Mouse (Mus musculus): ENCODE data around the gene 2410004B18Rik.
"Not testable (repeated sequence)": the region's sequence is repeated elsewhere in the genome, so short reads cannot be mapped to it uniquely, and the experiment has no call there.

The 2410004B18Rik gene

DNA sequence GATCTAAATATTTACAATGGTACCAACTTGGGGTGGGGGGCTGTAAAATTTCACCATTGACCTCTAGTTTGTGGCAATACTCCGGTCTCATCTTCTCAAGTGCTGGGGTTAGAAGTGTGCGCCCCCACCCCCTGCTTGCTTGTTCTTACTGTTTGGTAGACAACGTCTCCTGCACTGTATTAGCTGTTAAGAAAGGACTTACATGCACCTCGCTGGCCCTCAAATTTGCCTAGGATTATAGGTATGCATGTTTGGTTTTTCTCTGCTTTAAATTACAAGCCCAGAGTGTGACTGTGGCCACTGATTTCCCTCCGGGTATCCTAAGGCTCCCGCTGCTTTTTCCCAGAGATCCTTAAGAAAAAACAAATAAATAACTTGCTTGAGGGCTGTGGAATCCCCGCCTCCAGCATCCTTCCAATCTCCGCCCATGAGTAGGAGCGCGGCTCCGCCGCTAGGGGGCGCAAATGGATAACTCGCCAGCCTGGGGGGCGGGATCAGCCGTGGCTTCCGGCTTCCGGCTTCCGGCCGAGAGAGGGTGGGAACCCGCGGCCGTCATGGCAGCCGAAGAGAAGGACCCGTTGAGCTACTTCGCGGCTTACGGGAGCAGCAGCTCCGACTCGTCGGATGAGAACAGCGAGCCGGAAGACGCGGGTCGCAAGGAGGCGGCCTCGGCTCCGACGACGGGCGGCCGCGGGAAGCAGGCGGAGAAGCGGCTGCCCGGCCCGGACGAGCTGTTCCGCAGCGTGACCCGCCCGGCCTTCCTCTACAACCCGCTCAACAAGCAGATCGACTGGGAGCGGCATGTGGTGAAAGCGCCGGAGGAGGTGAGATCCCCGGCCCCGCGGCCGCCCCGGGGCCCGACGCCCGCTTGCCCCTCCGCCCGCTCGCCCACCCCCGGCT is at the start of gene 2410004B18Rik:
Gene 2410004B18Rik, plus strand, starts transcription at position 510 of the 900 bp plus-strand sequence.
- peak; percentile 85 to 88 for DNase-seq (ENCODE audit: low spot score in 2 of 2)

DNA sequence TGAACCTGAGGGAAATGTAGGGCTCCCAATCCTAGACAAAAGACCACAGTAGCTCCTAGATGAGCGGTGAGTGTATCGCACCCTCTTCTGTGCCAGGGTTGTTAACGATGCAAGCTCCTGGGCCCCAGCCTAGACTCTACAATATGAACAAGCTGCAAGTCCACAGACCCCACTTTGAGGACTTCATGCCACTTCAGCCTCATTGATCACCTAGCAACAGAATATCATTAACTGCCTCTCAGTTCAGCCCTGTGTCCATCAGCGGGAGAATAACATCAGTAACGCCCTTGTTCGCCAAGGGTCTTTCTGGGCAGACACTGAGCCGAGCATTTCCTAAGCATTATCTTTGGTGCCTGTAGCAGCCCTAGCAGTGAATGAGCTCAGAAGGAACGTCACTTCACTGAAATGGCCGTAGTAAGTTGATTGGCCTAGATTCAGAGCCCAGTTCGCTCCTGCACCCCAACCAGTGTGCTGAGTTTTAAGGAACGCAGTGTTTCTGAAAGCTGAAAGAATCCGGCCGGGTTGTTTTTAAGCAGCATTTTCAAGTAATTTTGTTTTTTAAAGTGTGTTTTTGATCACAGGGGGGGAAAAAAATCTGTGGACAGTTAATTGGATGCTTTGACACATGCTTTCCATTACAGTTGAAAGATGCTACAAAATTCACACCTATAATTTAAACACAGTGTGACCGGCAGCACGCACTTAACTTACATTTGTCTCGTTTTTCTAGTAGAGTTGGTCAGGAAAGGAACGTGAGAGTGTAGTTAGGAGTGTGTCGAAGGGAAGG is 47.3 kb upstream of the 2410004B18Rik start:
- no peak for DNase-seq (ENCODE audit: low spot score in 2 of 2)

DNA sequence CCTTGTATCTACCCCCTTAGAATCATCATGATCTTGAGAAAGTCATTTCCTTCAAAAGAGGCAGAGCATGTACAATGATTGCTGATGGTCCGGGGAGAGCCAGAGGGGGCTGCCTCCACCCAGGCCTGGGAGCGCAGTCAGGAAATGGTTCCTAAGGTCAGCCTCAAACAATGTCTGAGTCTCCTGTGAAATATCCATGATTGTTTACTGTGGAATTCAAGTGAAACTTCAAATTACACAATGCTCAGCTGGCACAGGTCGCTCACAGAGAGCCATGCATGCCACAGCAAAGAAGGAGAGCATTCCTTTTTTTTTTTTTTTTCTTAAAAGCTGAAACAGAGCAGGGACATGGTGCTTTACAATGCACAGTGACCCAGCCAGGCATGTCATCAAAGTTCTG is 45.4 kb upstream of the 2410004B18Rik start:
- DNase-seq (ENCODE audit: low spot score in 2 of 2) = no peak

DNA sequence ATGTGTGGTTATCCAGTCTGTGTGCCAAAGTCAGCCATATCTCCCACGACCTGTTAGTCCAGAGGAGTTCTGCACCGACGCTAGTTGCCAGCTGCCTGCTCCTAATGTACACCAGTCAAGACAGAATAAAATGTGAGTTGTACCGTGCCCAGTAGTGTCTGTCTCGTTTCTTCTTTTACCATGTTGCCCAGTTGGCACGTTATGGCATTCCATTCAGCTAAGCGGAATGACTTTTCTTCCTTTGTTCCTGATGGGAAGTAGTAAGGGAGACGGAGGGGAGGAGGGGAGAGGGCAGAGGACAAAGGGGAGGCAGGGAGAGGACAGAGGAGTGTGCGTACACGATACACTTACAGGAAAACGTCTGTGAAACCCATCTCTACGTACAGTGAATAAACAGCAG is 43.7 kb upstream of the 2410004B18Rik start:
- no peak for DNase-seq (ENCODE audit: low spot score in 2 of 2)

DNA sequence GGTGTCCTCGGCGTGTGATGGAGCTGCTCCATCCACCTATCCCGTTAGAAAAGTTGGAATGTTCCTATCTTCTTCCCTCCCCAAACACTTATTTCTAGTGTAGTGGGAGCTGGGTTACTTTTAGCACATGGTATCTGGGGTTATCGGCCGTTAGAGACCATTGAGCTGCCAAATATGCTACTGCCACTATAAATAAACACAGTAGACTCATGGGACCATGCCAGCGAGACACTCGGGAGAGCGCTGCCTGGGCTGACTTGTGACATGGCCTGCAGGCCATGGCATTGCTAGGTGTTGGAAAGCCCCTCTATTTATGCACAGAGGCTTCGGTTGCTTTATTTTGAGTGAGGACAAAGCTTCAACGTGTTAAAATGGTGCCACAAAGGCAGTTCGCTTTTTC is 40.1 kb upstream of the 2410004B18Rik start:
- DNase-seq (ENCODE audit: low spot score in 2 of 2) = peak; percentile 75 to 81

DNA sequence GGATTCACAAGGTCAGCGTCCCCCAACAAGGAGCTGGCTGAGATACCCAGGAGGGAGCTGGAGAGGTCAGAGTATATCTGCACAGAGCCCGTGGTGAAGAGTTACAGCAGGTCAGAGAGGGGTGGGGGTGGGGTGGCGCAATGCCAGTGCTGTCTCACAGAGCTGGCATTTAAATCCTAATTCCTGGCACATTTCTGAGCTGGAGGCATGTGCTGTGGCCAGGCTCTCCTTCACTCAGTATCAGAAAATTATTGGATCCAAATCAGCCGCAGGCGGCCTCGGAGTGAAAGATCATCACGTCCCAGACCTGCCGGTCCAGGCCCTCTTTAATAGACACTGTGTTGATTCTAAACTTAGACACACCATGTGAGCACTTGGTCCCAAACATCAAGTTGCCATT is 38.0 kb upstream of the 2410004B18Rik start:
- peak; percentile 76 to 77 for DNase-seq (ENCODE audit: low spot score in 2 of 2)

DNA sequence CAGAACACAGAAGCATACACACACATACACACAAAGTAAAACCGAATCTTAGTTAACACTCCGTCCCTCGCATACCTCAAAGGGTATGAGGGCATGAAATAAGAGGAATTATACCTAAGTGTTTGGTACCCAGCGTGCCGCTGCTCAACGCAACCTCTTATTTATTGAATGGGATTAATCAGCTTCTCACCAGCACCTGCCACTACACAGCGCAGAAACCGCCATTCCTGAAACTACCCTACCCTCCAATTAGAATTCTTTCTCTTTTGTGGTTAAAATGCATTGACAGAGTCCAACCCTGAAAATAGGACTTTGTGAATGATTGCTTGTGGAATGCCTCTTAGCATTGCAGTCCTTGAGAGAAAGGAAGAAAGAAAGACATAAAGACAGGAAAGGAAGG is 34.3 kb upstream of the 2410004B18Rik start:
- DNase-seq (ENCODE audit: low spot score in 2 of 2) = no peak

DNA sequence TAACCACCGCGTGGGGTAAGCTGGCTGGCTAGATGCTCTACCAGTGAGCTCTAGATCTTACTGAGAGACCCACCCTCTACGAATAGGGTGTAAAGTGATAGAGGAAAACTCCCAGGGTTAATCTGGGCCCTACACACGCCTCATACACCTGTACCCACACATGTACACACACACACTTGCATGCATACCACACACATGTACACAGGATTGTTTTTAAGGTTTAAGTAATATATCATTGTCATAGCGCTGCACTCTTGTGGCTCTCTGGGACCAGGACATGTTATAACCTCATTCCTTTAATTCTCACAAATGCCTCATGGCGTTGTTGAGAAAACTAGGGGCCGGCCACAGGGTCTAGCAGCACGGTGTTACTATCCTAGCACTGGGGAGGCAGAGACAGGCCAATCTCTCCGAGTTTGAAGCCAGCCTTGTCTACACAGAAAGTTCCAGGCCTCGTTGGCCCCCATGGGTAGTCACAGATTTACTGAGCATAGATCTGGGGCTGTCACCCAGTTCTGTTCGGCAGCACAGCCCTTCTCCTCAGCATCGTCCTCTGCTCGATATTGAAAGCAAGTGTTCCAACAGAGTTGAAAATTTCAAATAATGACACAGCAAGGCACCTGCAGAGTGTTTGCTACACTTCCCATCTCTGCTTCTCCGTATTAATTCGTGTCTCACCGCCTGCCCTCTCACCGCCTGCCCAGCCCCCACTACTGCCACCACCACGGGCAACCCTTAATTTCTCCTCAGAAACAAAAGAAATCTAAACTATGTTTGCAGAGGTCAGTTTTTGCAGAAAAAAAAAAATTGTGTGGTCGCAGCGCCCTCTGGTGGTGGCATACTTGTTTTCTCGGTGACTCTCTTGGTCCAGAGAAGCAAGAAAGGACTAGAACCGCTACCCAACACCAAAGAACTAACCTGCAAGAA is 32.7 kb upstream of the 2410004B18Rik start:
- peak in 1 of 2 experiments; percentile 51 for DNase-seq (ENCODE audit: low spot score in 2 of 2)

DNA sequence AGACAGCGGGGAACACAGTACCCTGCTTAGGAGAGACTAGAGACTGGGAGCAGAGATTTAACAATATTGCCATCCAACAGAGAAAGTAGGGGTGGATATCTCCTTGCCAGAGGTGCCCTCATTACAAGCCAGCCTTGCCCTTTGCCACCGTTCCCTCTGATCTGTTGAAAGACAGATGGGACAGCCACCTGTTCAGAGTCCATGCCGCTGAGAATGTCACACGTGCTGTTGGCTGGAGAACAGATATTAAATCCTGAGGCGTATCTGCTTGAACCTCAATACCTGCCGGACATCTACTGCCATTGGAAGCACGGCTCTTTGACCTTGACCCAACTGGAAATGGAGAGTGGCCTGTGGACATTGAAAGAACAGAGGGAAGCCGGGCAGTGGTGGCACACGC is 31.2 kb upstream of the 2410004B18Rik start:
- DNase-seq (ENCODE audit: low spot score in 2 of 2) = no peak

DNA sequence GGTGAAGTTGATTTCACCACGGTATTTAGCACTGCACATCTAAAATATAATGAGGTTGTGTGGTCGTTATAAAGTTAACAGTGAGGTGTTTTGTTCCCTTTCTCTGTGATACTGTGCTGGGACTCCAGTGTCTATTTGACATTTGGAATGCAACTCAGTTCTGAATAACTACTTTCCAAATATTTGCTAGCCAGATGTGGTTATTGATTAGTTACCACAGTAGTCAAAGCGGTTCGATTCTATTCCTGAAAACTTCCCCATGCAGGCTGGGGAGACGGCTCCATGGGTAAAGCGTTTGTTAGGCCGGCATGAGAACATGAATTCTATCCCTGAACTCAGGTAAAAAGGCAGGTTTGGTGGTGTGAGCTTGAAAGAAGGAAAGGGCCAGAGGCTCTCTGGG is 25.3 kb upstream of the 2410004B18Rik start:
- DNase-seq (ENCODE audit: low spot score in 2 of 2) = no peak

DNA sequence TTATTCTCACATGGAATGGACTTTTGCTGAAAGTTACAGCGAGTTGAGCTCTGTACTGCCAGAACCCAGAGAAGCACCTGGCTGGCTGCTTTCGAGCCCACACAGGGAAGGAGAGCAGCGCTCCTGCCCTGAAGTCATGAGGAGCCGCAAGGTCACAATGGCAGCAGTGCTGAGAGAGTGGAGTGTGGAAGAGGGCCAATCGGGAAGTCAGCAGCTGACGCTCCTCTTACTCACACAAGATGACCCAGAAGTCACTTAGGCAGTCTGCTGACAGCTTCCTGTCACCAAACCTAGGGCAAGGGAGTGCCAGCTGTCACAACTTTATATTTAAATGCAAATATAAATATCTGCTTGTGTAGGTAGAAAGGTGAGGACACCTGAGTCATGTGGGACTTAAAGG is 24.6 kb upstream of the 2410004B18Rik start:
- DNase-seq (ENCODE audit: low spot score in 2 of 2) = no peak

DNA sequence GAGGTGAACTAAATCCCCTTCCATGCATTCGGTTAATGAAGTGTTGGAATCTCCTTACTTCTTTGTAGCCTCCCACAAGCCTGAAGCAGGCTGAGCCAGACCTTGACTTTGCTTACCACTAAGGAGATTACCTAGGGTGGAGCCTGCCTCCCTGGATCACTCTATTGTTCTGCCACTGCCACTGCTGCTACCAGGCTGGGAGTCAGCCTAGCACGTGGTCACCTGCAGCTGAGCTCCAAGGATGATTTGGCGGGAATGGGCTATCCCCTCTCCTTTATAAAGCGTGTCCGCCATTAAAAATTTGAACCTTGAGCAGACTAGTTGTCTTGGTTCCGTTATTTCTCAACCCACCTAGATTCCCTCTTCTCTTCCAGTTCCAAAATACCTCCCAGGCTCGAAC is 23.9 kb upstream of the 2410004B18Rik start:
- not testable (repeated sequence) for DNase-seq (ENCODE audit: low spot score in 2 of 2)

DNA sequence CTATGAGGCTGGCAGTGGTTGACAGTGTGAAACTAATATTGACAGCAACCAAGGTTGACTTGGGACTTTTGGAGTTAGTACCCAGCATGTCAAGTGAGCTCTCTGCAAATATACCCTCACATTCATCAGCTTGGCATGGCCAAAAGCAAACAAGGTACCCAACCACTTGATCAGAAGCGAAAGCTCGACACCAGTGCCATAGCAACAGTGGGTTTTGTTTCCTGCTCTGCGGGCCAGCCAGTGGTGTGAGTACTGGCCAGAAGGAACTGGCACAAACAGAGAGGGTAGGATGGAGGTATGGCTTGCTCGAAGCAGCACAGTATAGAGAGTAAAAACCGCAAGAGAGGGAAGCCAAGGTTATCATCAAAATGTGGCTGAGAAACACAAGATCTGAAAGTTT is 21.4 kb upstream of the 2410004B18Rik start:
- DNase-seq (ENCODE audit: low spot score in 2 of 2) = no peak

DNA sequence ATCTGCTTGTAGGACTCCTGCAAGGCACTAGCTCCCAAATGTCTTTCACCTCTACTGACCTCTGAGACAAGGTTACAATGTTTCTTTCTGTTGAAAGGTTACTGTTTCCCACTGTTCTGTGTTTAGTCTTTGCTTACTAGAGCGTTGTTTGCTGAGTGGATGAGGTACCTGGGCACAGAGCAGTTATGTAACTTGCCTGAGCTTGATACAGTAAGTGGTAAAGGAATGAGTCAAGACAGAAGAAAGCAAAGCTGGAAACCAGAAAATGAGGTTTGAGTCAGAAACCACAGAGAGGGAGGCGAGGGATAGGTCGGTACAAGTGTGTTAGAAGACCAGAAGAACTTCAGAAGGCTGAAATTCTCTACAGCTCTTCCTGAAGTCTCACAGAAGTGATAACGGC is 21.0 kb upstream of the 2410004B18Rik start:
- no peak for DNase-seq (ENCODE audit: low spot score in 2 of 2)

DNA sequence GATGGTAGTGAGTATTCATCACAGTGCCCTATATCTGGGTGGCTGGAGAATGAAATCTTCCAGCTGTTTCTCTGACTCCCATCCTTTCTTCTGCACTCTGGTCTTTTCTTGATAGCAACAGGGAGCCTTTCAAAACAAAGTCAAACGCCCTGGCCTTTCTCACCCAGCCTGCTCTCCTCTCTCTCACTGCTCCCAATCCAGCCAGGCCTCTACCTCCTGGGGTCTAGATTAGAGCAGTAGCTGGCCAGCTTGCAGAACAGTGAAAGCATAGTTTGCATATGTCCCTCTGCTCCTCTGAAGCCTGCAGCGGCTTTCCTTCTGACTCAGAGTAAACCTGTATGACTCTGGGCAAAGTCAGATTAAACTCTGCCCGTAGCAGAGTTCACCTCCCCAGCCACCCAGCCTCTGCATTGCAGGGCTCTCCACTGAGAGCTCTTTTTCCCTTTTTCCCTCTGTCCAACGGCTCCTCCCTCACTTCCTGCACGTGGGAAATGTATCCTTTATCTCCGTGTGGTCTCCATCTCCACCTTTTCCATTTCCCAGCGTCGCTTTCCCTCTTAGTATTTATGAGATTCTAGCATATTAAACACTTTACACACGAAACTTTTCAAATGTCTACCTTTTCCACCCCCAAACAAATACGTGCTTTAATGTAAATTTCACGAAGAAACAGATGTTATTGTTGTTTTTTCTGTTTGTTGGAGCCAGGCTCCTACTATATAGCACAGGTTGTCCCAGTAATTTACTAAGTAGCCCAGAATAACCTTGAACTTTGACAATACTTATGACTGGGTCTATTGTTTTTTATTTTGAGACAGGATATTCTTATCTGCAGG is 15.6 kb upstream of the 2410004B18Rik start, which contains the start of gene Bcl10:
Gene Bcl10, plus strand, starts transcription at position 786 of the 836 bp plus-strand sequence.
- DNase-seq (ENCODE audit: low spot score in 2 of 2) = peak in 1 of 2 experiments; percentile 33

DNA sequence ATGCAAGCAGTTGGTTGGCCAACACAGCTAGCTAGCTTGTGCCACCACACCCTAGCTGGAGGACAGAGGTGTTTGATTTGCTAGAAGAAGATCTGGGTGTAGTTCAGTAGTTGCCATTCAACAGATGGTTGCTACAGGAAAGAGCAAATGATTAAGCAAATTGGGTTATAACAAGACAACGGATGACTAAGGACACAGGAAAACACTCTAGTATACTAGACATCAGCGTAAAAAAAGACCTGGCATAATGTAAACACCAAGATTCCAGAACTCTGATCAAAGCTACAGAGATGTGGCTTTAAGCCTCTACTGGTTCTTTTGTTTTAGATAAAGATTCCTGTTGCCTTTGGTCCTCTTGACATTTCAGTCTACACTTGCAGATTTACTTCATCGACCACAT is 14.8 kb upstream of the 2410004B18Rik start:
- DNase-seq (ENCODE audit: low spot score in 2 of 2) = no peak

DNA sequence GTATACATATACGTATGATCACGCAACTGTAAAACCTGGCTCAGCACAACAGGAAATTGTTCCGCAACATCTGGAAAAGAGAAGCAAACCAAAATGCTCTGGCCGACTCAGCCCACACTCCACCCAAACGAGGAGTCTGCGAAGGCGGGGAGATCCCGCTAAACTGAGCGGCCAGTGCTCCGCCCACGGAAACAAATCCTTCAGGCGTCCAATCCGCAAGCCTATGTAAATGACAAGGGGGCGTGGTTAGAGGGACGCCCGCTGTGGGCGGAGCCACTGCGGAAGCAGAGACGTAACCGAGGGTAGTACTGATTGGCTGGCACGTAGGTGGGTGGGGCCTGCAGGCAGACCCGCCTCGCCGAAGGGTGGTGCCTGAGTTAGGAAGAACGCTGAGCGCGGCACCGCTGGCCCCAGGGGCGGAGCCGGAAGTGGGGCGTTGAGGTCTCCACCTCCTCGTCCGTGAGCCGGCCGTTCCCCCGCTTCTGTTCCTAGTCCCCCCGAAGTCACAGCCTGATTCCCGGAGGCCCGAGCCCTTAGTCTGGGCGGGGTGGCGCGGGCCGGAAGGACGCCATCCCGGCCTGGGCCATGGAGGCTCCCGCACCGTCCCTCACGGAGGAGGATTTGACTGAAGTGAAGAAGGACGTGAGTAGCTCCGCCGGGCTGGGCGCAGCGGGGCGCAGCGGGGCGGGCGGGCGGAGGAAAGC is 13.8 kb upstream of the 2410004B18Rik start:
- peak; percentile 99 for DNase-seq (ENCODE audit: low spot score in 2 of 2)

DNA sequence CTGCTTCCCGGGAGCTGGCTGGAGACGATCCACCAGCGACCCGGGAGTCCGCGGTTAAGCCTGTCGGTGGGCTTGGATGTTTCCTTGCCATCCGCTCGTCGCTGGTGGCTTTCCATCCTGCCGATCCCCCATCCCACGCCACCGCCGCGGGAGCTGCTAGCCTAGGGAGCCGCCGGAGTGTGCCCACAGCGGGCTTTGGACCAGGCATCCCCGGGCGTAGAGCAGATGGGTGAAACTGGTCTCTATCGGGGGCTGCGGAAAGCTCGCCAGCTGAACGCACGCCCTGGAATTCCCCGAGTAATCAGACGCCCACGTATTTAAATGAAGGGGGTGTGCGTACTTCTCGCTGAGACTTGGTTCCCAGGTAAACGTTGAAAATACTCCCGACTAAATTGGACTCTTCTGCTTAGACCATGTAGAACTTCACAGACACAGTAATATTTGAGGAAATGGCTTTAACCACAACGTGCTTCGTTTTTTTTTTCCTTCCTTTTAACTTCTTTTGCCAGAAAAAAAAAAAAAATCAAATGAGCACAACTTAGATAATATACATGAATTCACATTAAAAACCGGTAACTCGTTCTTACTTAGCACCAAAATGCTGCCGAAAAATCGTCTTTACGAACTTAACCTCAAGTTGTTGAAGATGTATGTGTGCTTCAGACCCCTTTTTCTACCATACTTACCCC is 13.0 kb upstream of the 2410004B18Rik start:
- DNase-seq (ENCODE audit: low spot score in 2 of 2) = peak; percentile 47 to 68

DNA sequence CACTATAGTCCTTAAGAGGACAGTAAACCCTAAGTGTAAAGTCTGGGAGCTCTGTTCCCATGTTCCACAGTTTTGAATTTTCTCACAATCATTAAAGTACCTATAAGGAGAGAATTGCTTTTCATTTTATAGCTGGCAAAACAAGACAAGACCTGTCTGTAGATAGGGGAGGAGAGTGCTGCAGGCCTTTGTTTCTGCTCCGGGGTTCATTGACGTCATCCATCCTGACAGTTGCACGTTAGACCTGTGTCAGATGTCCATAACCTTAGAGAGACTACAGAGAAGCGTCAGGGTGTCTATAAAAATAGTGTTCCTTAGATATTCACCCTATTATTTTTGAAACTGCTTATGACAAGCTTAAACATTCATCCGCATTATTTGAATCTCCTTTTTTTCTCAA is 12.3 kb upstream of the 2410004B18Rik start:
- DNase-seq (ENCODE audit: low spot score in 2 of 2) = no peak

Data from heart, adult 9 months (tissue).